Mouse (Mus musculus) heart, postnatal 0 days (tissue): ENCODE measurements around the gene Gm10160.

Experiments
- CTCF ChIP-seq: IDR thresholded peaks from 2 replicates; pipeline ENCODE4 v1.5.1; 2016; ENCODE audit warnings: antibody characterized with exemption, control low read depth, low read depth
- EP300 ChIP-seq: IDR thresholded peaks from 2 replicates; pipeline ENCODE4 v1.6.1; 2016; ENCODE audit warnings: antibody characterized with exemption, low read depth

GRCm38 (mm10) chr7:81864552-81864951 lies 9.0 kb upstream of the Gm10160 start:
- TF ChIP-seq CTCF (no peak), EP300 (no peak)
